Mouse (Mus musculus) gastrocnemius, postnatal 36 days (tissue): Measurements from ENCODE around the gene Sypl2. TPM values are rescaled to one million over a fixed set of nuclear protein-coding genes. Genes with fewer than 3 reads are reported as not detected.
A peak's percentile ranks its signal among the peaks of the same experiment; 100 is the strongest.
"Not testable (repeated sequence)": the region's sequence is repeated elsewhere in the genome, so short reads cannot be mapped to it uniquely, and the experiment has no call there.

Source experiments
- DNase-seq, 2 experiments: peaks; one replicate each; pipeline ENCODE4 v3.0.0; 2022
- intact Hi-C: fragments of 180-260 bp; cut with DNase I; formaldehyde crosslinking; loops from one replicate; pipeline ENCODE4 v1.15.1; 2025
- long read RNA-seq, 2 experiments: library from polyadenylated mRNA; stranded (forward); transcript quantifications; one replicate each; pipeline ENCODE4 v2.0.0; 2021
- total RNA-seq, 2 experiments: library from RNA; stranded (reverse); gene quantifications; 2 replicates each; pipeline ENCODE4 v1.2.3; 2021

Sypl2 gene
- total RNA-seq = 100 to 1,000 TPM; 479 to 547 TPM
- long read RNA-seq, experiment 1, full-length matches to known transcripts = 333 of 803 reads
- long read RNA-seq, experiment 1, partial matches to known transcripts = 31 of 803 reads
- long read RNA-seq, experiment 1, other reads (novel, unspliced or antisense) = 439 of 803 reads
- long read RNA-seq, experiment 2, full-length matches to known transcripts = 363 of 830 reads
- long read RNA-seq, experiment 2, partial matches to known transcripts = 23 of 830 reads
- long read RNA-seq, experiment 2, other reads (novel, unspliced or antisense) = 444 of 830 reads

DNA sequence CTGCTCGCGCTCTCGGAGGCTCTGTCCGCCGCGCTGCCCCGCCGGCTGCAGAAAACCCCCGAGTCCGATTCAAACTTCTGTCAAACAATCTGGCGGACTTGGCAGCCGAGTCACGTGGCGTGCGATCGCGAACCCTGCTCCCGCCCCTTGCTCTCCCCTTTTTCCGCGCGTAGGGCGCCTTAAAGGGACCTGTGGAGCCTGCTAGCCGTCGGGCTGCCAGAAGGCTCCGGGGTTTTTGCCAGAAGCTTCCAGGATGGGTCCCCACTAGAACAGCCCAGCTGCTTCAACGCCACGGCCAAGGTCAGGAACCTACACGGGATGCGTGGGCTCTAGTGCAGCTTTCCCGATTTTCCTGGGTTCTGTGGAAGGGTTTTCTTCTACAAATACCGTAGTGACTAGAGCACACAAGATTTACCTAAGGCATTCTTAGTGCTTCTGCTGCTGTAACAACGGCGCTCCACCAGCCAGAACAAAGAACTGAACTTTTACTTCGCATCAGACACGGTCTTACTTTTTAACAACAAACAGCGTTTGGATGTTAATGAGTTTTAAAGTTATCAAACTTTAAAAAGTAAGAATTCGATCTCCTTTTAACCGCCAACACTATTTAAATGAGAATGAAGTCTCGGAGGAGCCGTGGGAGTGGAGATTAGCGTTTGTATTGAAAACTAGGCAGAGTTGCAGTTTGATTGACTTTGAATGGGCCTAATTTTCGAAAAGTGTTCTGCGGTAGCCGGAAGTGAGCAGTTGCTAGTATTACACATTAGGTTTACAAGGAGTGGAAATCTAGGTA lies at the start of gene Sypl2:
TSS of gene Sypl2 (minus strand) at position 91 of the 793 bp plus-strand sequence.
- intact Hi-C loops = no loop called here
- peak; percentile 61 to 68 for DNase-seq

DNA sequence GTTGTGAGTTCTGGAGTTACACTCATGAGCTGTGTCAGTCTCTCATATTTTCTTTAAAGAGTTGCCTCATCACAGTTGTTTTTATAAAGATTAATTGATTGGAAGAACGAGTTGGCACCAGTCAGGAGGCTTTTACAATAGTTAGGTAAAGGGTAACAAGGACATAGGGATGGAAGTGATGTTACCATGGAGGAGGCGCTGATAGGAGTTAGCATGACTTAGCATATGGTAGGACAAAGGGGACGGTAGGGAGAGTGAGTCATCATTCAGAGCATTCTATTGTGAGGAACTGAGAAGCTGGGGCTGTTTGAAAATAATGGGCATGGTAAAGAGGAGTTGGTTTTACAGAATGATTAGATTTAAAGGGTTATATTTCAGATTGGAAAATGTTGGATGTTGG lies 32.9 kb upstream of the Sypl2 start:
- intact Hi-C loops = loop anchor here (5.0 kb wide), 1 partner anchor 37 kb away; no protein-coding TSS in a partner anchor
- DNase-seq = no peak

DNA sequence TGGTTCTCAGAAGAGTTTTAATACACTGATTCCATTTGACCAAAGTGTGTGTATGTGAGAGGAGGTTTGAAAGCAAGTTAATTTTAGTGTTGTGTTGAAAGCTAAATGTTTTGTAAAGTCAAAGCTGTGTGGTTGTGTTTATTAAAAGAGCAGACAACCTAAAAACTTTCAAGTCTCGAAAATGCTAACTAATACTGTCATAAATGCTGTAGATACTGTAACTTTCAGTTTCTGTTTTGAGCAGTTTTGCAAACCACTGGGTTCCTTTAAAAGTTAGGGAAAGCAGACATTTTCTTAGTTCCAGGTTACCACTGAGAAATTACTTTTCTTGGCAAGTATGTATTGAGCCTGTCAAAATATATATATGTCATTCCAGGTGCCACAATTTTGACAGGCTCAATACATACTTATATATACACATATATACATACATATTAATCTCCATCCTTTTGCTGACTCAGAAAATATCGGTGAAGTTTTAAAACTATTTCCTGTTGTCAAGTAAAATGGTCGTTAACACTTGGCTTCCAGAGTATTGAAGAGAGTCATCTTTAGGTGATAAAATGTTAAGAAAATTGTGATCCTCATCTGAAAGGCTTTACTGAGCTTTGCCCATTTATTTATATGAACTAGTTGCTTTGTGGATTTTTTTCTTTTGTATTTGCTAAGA lies 31.5 kb upstream of the Sypl2 start:
- no peak for DNase-seq

DNA sequence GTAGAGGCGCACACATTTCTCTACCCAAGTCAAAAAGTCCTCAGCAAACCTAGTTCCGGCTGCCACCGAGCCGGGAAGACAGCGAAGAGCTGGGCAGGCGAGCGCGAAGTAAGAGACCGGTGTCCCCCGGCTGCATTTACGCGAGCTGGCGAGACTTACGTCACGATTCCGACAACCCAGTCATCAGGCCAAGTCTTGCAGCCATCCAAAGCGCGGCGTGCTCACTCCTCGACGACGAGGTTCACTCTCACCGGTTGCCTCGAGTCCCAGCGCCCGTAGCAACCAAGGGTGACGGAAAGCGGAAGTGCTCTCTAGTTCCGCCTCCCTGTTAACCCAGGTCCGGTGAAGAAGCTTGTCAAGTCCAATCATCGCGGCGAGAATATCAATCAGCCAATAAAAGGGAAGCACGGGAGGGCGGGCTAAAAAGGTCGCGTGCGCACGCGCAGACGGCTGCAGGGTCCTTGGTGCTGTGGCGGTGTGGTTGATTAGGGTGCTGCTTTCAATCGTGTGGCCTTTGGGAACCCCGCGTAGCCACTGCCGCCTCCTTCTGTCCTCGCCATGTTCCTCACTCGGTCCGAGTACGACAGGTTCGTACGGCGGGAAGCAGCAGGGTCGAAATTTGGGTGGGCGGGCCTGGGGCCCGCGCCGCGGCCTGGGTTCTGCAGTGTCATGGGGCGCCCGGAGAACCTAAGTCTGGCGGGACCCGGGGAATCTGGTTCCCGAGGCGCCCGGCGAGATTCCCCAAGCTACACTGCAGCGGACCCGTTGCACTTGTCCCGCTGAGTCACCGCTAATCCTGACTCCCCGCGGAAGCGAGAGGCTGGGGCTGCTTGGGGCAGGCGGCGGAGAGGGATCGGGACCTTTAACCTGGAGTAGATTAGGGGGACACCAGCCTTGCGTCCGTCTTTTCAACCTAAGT lies 30.5 kb upstream of the Sypl2 start, which contains the start of gene Psma5:
TSS of gene Psma5 (plus strand) at position 208 of the 919 bp plus-strand sequence.
- intact Hi-C loops = loop anchor here (5.0 kb wide), 1 partner anchor 35 kb away; no protein-coding TSS in a partner anchor
- DNase-seq = peak; percentile 83 to 91

More for the DNA sequence above, 31.5 kb upstream of the Sypl2 start:
- intact Hi-C loops = loop anchor here (5.0 kb wide), 1 partner anchor 36 kb away; no protein-coding TSS in a partner anchor

DNA sequence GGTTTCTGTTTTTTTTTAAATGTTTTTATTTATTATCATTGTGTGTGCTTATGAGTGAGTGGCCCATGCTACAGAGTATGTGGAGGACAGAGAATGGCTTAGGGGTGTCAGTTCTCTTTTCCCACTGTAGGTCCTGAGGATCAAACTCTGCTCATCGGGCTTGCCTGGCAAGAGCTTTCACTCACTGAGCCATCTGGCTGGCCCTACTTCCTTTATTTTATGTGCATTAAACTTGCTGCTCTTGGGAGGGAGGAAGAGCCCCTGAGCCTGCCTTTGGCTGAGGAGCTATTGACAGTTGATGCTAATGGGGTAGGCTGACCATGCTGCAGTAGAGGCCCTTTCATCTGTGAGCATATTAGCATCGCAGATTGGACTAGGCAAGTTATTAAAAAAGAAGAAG lies 20.4 kb upstream of the Sypl2 start:
- intact Hi-C loops = no loop called here
- no peak for DNase-seq

GRCm38 (mm10) chr3:108241243-108241839 lies 14.9 kb upstream of the Sypl2 start:
- intact Hi-C loops = no loop called here
- no peak for DNase-seq

GRCm38 (mm10) chr3:108237474-108238102 lies 11.1 kb upstream of the Sypl2 start:
- intact Hi-C loops, DNase-seq: not testable (repeated sequence)

- intact Hi-C loops = no loop called here
- DNase-seq = no peak
These were observed 5.2 kb upstream of the Sypl2 start for GRCm38 (mm10) chr3:108231646-108232045.

DNA sequence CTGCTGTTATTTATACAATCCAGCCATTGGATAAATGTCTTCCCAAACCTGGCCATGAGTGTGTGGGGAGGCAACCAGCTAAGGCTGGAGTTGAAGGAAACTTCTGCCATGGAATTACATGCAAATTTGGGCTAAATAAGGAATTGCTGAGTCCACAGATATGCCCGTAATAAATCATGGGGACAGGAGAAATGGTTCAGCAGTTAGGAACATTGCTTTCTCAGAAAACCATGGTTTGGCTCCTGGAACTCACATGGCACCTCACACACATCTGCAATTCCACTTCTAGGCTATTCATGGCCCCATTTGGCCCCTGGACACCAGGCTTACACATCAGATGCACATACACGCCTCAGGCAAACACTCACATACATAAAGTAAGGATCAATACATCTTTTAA lies 1.1 kb upstream of the Sypl2 start:
- intact Hi-C loops = no loop called here
- DNase-seq = no peak

- intact Hi-C loops = no loop called here
- DNase-seq = peak; percentile 55 to 64
These were observed 514 bp downstream of the Sypl2 start for GRCm38 (mm10) chr3:108225711-108226557.

DNA sequence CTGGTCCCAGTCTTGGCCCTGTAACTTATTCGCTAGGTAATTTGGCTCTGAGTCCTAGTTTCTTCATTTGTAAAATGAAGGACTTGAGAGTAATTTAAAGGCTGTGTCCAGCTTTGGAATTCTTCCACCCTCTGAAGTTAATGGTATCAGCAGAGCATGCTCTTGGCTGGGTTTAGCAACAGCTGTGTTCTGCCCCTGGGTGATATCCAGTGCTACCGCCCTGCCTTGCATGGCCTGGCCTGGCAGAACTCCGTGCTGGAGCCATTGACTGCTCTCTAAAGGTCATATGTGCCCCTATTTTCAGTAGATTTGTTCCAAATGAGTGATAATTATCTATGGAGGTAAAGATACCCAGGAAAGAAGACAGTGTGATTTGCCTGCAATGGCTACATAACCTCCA lies 5.8 kb downstream of the Sypl2 start:
- peak in 1 of 2 experiments; percentile 41 for DNase-seq
- intact Hi-C loops = loop anchor here (5.0 kb wide), 1 partner anchor 37 kb away; the partner anchor contains the start of gene Psma5

GRCm38 (mm10) chr3:108214734-108215133 lies 11.7 kb downstream of the Sypl2 start:
- no peak for DNase-seq

GRCm38 (mm10) chr3:108212406-108212805 lies 14.0 kb downstream of the Sypl2 start:
- DNase-seq = peak; percentile 66 to 71
- intact Hi-C loops = no loop called here

More at GRCm38 (mm10) chr3:108214734-108215133, 11.7 kb downstream of the Sypl2 start:
- intact Hi-C loops = no loop called here

GRCm38 (mm10) chr3:108211845-108212244 lies 14.6 kb downstream of the Sypl2 start:
- intact Hi-C loops = no loop called here
- no peak for DNase-seq

DNA sequence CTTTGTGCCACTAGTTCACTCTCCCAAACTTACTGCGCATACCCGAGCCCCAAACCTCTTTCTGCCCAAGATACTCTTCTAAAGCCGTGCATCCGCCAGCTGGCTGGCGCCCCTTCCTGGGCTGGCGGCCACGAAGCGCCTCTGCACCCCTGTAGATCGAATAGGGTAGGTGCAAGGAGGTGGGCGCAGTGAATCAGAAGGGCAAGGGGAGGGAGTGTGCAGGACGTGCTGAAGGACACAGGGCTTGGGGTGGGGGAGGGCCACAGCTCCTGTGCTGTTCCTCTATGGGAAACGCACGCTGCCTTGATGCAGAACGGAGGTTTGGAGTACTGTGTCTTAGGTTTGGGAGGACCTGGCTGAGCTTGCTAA lies 15.7 kb downstream of the Sypl2 start, which contains the start of gene Atxn7l2:
TSS of gene Atxn7l2 (minus strand) at position 164 of the 369 bp plus-strand sequence.
- peak in 1 of 2 experiments; percentile 24 for DNase-seq
- intact Hi-C loops = no loop called here

GRCm38 (mm10) chr3:108209946-108210770 lies 16.3 kb downstream of the Sypl2 start:
- peak; percentile 89 to 93 for DNase-seq
- intact Hi-C loops = no loop called here

DNA sequence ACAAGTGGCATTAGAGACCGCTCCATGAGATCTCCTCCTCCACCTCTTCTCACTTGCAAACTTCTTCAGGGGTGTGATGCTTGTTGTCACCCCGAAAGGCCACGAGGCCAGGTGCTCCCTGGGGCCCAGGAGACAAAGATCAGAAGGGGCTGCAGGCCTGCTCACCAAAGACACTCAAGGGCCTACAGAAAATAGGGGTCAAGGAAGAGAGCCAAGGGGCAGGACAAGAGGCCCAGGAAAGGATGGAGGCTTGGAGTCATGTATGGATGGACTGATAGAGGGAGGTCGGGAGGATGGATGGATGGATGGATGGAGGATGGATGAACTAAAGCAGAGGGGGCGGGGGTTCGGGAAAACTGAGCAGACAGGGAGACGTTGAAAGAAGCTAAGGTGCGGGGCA lies 16.9 kb downstream of the Sypl2 start:
- intact Hi-C loops = no loop called here
- DNase-seq = peak in 1 of 2 experiments; percentile 14
